Mouse (Mus musculus) embryonic fibroblast, embryonic 13.5 days (primary cell): ENCODE measurements at regions not wholly inside any gene's neighbourhood (a gene's known extent, or its start where the extent isn't known, plus 50 kb on each side); places are given as distances from the start of the nearest gene placed in this dataset.

Experiments used
- CTCF ChIP-seq: IDR thresholded peaks from 2 replicates; pipeline ENCODE4 v1.5.1; 2011; ENCODE audit warnings: mild to moderate bottlenecking, control low read depth, low read length, moderate library complexity, borderline replicate concordance; ENCODE audit not compliant: insufficient read depth
- POLR2A ChIP-seq: IDR thresholded peaks from 2 replicates; pipeline ENCODE4 v1.6.1; 2011; ENCODE audit warnings: low read depth, mild to moderate bottlenecking, control low read depth, low read length, moderate library complexity

GRCm38 (mm10) chr1:57059216-57059615 is 80.8 kb upstream of the Satb2 start:
- no peak for TF ChIP-seq POLR2A
- no peak for TF ChIP-seq CTCF
